Mouse (Mus musculus) erythroid progenitor cell, adult 5-6 weeks (primary cell): ENCODE results near the gene Gpr182. TPM values are rescaled to one million over a fixed set of nuclear protein-coding genes. Genes with fewer than 3 reads are reported as not detected.

Experiments
- ATAC-seq: replicated peaks from 2 replicates; pipeline ENCODE4 v1.8.0; 2016; ENCODE audit warnings: moderate number of reproducible peaks, mild to moderate bottlenecking, moderate TSS enrichment, inconsistent platforms; ENCODE audit not compliant: poor library complexity, low FRiP score, severe bottlenecking
- total RNA-seq, 2 experiments: library from RNA; stranded (forward) in 1 of 2; stranded (reverse) in 1 of 2; fragments of 150-400 nt in 1 of 2; fragments of 186-747, 209-891 nt in 1 of 2; gene quantifications; 2 replicates each; pipeline versions ENCODE4 v1.2.3 to v1.2.4; 2015 to 2017; ENCODE audit warnings: low replicate concordance in 2 of 2

Gene Gpr182
- total RNA-seq, 2 experiments from 2014 or later, result not detected

- ATAC-seq, result peak; percentile 25; the same call in 1 of the 2 replicates
Observed at GRCm38 (mm10) chr10:127739661-127740161, 11.8 kb downstream of the Gpr182 start.

DNA sequence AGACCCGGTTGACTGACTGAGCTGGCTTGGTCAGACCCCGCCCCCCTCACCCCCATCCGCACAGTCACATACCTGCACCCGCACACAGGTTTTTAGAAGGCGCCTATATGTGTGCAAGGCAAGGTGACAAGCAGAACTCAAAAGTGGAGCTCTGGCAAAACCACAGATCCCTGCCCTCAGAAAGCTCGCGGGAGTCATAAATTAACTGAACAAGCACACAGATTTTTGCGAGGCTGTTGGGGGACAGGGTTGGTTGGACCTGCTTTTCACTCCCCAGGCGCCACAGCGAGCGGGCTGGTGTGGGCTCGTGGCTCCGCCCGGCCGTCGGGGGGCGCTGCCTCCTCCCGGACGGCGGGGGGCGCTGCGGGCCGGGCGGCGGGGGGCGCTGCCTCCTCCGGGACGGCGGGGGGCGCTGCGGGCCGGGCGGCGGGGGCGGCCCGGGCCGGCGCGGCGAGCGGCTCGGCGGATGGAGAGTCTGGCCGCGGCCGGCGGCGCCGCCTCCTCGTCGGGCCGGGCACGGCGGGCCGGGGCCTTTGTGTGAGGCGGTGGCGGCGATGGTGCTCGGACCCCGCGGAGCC is 12.4 kb downstream of the Gpr182 start, which contains the start of gene Zbtb39:
TSS of gene Zbtb39 (plus strand) at position 456 of the 578 bp plus-strand sequence.
- ATAC-seq, result peak; percentile 53

DNA sequence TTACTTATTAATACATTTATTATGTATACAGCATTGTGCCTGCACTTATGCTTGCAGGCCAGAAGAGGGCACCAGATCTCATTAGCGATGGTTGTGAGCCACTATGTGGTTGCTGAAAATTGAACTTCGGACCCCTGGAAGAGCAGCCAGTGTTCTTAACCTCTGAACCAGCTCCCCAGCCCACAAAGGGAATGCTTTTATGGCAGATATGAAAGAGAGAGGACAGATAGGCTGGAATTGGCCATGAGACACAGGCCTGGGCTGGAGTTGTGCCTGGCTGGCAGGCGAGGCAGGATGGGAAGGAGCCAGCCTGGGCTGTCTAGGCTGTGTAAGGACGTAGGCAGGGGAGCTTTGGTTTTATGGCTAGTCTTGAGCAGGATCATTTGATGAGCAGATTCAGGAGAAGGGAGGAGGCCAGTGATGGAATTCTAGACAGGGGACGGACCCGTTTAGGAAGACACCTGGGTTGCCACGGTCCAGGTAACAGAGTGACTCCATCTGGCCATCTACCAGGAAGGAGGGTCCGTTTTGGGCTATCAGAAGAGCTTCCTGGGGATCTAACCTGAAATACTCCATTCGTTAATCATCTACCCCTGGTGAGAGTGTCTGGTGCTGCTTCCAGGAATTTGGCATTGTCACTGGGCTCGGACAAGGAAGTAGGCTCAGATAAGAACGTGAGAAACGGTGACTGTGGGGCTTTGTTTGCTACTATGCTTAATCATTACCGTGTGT is 13.2 kb downstream of the Gpr182 start:
- ATAC-seq, result peak; percentile 49; the same call in 1 of the 2 replicates

- no peak for ATAC-seq
Observed at GRCm38 (mm10) chr10:127737552-127737951, 14.0 kb downstream of the Gpr182 start.

DNA sequence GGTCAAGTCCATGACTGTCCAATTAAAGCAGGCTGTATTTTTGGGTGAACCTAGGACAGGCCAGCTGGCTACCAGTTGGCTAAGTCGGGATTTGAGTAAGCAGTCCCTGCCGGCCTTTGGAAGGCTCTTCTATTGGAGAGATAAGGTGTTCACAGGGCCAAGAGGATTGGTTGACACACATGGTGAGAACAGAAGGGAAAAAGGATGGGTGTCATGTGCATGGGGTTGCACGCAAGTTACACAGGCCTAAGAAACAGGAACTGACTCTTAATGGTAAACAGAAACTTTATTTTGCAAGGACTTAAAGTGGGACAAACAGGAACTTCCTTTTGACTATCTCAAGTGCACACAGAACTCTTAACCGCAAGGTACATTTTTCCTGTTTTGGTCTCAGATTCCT is 14.6 kb downstream of the Gpr182 start:
- ATAC-seq, result no peak

DNA sequence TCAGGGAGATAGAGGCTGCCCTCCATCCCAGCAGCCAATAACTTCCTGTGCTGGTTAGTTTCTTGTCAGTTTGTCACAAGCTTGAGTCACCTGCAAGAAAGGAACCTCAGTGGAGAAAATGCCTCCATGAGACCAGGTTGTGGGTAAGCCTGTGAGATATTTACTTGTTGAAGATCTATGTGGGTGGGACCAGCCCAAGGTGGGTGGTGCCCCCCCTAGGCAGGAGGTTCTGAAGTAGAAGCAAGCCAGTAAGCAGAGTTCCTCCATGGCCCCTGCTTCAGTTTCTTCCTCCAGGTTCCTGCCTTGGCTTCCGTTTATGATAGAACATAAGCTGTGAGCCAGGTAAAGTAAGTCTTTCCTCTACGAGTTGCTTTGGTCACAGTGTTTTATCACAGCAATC is 15.3 kb downstream of the Gpr182 start:
- no peak for ATAC-seq

DNA sequence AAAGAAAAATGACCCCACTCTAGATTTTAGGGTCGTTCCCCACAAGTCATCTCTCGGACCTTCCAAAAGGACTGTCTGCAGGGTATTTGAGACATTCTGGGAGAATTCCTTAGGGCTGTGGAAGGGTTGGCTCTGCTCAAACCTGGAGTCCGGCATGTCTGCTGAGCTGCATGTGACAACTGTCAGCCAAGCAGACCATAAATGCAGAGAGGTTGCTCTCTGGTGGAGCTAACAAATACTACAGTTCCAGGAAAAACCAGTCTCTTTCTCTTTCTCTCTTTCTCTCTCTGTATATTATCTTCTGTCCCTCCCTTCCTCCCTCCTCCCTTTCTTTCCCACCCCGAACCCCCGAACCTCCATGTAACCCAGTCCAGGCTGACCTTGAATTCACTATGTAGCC is 17.1 kb downstream of the Gpr182 start:
- ATAC-seq, result no peak

GRCm38 (mm10) chr10:127731397-127731796 is 20.1 kb downstream of the Gpr182 start:
- no peak for ATAC-seq

- ATAC-seq, result no peak
Observed at GRCm38 (mm10) chr10:127730933-127731310, 20.6 kb downstream of the Gpr182 start.

DNA sequence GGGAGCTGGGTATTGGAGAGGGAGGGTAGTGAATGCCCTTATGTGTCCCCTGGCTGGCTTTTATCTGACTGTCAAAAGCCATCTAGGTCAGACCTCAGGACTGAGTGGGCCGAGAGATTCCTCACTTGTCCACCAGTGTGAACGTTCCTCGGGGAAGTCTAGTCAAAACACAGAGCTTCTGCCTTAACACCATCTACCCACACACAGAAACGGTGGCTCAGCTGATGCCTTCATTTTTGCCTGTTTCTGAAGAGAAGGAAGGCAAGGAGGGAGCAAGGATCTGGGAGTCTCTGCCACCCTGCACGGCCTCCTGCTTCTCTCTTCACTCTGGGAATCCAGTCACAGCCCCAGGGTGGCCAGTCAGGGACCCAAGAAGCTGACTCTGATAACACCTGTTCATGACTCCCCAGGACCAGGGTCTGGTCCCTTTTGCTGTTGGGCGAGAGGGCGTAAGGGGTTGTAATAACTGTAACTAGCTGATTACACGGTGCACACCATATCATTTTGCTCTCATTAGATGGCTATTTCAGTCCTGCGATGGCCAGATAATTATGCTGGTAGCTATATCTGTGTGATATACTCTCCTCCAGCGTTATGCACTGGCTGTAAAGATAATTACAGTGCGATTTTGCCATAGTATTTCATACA is 21.1 kb downstream of the Gpr182 start:
- peak; percentile 67 for ATAC-seq

DNA sequence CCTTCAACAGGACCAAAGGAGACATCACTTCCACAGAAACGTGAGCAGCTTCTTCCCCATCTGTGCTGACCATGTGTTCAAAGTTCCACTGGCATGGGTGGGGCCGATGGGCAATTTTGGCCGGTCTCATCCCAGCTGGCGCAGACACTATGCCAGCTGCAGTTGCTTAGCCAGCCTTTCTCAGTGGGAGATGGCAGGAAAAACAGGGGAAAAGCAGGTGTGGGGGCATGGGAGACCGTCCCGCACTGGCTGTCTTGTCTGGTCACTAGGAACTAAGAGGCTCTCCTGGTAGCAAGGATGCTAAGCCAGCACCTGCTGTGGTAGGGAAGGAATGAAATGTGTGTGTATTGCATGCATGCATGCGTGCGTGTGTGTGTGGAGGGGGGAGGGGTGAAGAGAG is 23.1 kb downstream of the Gpr182 start:
- no peak for ATAC-seq

GRCm38 (mm10) chr10:127725136-127725535 is 26.4 kb downstream of the Gpr182 start:
- 0 out of 2 replicates have a peak, but pooled peaks have one; percentile 32 for ATAC-seq

DNA sequence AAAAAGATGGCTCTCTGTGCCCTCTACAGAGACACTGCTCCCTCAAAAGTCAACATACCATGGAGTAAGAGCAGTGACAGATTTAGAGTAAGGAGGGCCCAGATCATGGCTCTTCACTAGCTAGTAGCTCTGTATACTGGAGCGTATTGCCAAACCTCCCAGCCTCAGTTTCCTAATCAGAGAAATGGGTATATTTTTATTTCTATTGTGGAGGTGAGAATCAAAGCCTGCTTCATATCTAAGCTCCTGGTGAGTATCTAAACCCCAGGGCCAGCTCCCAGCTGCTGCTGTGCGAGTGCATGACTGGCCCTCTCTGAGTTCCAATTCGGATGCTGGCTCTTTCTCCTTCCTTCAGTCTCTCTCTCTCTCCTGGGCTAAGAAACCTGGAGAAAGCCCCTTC is 27.4 kb downstream of the Gpr182 start, which contains the start of gene Tac2:
TSS of gene Tac2 (plus strand) at position 301 of the 400 bp plus-strand sequence.
- no peak for ATAC-seq

DNA sequence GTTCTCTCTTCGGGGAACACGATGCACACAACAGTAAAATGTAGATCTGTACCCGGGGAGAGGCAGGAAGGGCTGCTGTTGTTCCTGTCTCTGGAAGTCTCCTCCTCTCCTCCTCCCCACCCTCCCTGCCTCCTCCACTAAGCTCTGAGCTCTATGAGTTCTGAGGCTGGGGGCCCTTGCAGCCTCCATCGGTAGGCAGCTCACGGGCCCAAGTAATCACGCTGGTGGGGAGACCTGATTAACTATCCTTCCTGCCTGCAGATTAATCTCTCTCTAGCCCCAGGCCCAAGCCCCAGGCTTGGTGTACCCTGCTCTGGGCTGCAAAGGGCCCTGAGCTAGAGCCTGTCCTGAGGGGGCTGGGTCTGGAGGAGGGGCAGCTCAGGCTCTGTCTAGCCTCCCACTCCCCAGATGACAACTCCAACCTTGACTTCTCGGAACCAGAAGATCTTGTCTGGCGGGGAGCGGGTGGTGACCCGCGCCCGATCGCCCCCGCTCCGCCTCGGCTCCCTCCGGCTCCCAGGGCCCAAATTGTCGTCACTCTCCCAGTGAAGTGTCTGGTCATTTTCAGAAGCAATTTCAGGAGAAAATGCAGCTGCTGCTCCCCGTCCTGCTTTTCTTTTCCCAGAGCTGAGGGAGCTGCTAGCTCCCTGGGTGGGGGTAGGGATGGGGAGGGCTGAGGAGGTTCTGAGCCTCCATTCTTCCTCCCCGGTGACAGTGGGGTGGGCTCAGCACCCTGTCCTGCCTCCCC is 29.7 kb downstream of the Gpr182 start:
- no peak for ATAC-seq

- ATAC-seq, result no peak
Observed at GRCm38 (mm10) chr10:127712736-127713135, 38.8 kb downstream of the Gpr182 start.

- no peak for ATAC-seq
Observed at GRCm38 (mm10) chr10:127710331-127710730, 41.2 kb downstream of the Gpr182 start.

DNA sequence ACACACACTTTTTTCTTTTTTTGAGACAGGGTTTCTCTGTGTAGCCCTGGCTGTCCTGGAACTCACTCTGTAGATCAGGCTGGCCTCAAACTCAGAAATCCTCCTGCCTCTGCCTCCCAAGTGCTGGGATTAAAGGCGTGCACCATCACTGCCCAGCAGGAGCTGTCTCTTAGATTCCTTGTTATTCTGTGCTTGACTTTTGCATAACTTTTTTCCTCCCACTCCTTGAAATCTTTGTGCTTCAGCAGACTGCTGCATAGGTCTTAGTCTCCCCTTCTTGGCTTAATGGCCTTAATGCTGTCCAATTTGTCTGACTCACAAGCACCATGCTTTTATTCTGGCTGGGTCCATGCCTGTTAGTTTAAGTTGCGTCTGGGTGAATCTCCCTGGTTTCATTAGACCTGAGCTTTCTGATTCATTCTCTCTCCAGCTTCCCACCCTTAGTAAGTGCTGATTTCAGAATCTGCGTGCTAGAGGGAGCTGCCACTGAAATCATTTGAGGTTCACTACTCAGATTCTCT is 42.6 kb downstream of the Gpr182 start:
- no peak for ATAC-seq

GRCm38 (mm10) chr10:127707721-127708120 is 43.8 kb downstream of the Gpr182 start:
- no peak for ATAC-seq

DNA sequence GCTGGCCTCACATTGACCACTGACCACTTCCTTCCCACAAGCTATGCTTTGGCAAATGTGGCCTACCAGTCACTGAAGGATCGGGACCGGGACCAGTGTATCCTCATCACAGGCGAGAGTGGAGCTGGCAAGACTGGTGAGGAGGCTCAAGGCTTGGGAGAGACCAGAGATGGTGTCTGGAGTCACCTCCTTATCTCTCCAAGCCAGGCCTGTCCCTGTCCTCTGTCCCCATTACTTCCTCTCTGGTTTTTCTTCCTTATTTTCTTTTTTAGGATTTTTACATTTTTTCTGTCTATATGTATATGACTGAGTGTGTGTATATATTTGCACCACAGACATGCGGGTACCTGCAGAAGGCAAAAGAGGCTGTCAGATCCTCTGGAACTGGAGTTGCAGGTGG is 45.7 kb downstream of the Gpr182 start:
- no peak for ATAC-seq

DNA sequence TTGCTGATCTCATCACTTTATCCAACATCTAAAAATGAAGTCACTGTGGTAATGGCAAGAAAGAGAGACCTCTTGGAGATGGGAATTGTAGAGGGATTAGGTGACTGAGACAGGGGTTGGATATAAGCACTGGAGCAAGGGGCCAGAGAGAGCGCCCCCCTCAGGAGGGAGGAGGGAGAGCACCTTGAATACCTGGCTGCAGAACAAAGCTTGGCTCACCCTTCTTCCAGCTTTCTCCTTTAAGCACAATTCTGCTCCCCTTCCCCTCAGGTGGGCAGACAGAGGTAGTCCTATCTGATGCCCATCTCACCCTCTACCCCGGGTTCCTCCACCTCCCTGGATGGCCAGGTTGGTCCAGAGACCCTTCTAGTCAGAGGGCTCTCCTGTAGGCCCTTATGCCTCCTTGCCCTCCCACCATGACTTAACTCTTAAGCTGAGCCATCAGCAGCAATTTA is 46.7 kb downstream of the Gpr182 start, which contains the start of gene Myo1a:
TSS of gene Myo1a (plus strand) at position 405 of the 455 bp plus-strand sequence.
- no peak for ATAC-seq
